Mouse (Mus musculus): ENCODE results near the gene Gsk3a. TPM values are rescaled to one million over a fixed set of nuclear protein-coding genes. Genes with fewer than 3 reads are reported as not detected.

Gene Gsk3a
- total RNA-seq, 2 experiments from 2014 or later = 184 to 190 TPM

DNA sequence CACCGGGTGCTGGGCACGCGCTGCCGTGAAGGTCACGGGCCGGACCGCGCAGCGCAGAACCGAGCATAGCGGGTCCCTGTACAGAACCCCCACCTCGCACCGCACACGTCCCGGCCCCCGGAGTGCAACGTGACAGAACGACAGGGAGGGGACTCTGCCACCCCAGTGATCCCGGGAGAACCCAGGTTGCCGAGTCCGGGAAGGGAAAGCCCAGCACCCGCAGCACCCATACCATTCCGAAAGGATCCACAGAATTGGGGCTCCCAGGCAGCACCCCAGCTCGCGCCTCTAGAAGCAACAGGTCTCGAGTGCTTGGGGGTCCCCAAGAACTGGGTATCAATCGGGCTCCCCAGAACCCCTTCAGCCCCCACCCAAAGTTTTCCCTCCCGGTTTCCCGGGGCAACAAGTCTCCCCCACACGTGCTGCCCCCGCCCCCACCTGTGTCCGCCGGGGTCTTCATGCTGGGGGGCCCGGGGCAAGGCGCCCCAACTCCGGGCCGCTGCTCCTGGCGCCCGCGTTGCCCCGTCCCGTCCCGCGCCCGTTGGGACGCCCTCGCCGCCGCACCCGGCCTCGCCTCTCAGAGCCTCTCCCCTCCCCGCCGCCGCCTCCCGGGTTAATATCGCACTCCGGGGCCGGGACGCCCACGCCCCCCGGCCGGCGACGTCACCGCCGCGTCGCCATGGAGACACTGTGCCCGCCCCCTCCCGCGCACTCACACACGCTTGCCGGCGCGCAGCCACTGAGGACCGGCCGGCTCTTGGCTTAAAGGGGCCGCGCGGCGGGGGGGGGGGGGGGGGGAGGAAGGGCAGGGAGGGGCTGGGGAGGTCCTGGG, 12.7 kb upstream of the Gsk3a start, which contains the start of gene Erf:
TSS of gene Erf (minus strand) at position 621 of the 832 bp plus-strand sequence.
- DNase-seq (ENCODE audit: low spot score in 2 of 2) = peak; percentile 92 to 95

DNA sequence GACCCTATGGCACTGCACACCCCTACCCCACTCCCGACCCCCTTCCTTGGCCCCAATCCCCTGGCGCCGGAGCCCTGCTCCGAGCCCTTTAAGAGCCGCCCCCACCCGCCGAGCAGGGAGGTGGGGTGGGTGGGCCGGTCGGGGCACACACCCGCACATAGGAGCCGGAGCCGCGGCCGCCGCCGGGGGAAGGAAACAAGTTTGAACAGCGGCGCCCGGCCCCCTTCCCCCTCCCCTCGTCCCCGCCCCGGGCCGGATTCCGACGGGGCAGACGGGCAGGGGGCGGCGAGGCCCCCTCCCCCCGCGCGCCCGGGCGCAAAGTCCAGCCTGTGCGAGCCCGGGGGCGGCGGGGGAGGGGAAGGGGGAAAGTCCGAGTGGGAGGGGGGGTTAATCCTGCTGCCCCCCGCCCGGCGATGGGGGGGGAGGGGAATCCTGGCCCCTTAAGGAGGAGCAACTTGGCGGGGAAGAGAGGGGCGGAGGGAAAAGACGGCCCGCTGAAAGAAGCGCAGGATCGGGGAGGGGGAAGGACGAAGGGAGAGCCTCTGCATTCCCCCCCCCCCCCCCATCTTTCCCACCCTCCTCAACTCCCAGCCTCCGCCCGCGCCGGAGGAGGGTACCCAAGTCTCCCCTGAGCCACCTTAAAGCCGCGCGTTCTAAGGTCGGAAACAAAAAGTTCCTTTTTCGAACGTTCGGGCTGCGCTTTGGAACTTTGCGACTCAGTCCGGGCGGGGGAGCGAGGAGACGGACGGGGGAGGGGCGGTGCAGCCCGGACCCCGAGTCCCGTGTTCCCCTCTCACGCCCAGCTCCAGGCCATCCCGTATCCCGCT, 11.9 kb upstream of the Gsk3a start:
- DNase-seq (ENCODE audit: low spot score in 2 of 2) = peak; percentile 71 to 74

DNA sequence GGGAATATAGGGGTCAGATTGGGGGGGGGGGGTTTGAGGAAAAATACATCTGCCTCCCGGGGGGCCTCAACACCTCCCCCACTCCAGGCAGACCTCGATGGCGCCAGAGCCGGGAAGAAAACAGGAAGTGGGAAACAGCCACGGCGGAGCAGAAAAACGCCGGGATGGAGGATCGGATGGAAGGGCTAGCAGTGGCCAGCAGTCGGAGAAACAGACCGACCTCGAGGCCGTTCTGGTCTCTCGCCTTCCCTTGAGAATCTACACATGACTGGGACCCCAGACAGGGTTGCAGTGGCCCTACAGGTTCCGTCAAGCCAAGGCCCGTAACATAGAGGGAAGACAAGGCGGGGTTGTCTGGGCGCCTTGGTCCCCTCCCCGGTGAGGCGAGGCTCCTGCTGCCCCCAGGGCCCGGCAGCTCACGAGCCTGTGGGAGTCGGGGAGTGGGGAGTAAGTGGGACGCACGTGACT, 11.2 kb upstream of the Gsk3a start:
- DNase-seq (ENCODE audit: low spot score in 2 of 2) = no peak

DNA sequence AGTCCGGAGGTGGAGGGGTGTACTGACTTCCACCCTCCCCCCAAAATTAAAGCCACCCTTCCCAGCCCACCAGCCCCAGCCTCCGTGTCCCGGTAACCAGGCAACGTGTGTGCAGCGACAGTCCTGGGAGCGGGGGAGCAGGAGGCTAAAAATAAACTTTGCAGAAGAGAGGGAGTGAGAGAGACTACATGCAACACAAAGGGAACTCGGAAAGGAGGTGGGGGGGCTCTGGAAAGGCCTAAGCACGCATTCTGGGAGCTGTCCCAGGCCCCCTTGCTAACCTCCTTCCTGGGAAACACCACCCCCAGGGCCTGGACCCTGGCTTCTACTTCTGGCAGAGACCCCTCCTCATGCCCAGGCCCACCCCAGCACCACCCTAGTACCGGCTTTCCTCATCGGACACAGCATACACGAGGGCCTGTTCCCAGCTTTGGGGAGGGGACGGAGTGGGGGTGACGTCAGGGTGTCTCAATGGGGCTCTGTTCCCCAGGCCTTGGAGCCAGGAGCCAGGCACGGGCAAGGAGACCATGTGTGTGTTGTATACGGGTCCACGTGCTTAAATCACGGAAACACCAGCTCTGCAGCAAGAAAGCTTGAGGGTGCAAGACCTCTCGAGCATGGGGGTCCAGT, 10.5 kb upstream of the Gsk3a start:
- DNase-seq (ENCODE audit: low spot score in 2 of 2) = peak; percentile 80 to 86

DNA sequence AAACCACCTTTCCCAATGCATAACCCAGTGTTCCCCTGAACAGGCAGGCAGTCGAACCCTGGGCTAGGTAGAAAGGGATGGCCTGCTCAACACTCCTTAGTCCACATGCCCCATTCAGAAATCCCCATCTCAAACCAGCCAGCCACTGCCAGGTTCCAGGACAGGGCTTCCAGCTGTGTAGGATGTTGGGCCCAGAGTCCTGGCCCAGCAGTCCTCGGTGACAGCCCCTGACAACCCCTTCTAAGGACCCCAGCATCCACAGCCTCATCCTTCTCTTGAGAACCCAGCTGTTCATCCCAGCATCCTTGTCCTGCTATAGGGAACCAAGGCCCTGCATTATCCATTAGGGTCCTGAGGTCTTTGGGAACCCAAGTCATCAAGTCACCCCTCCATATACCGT, 9.8 kb upstream of the Gsk3a start:
- DNase-seq (ENCODE audit: low spot score in 2 of 2) = no peak

DNA sequence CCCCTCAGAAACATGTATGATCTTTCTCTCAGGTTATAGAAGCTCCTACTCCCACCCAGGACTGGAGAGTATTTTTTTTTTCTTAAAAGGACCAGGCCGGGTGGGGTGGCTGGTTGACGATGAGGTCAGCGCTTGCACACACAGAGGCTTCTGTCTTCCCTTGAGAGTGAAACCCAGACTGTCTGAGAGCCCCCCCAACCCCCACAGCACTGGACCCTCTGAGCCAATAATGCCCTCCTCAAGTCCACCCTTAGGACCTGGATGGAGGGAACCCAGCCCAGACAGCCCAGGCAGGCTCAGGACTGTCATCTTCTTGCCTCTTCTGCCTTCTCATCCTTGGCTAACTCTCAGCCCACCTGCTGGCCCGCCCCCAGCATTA, 9.1 kb upstream of the Gsk3a start:
- DNase-seq (ENCODE audit: low spot score in 2 of 2) = no peak

DNA sequence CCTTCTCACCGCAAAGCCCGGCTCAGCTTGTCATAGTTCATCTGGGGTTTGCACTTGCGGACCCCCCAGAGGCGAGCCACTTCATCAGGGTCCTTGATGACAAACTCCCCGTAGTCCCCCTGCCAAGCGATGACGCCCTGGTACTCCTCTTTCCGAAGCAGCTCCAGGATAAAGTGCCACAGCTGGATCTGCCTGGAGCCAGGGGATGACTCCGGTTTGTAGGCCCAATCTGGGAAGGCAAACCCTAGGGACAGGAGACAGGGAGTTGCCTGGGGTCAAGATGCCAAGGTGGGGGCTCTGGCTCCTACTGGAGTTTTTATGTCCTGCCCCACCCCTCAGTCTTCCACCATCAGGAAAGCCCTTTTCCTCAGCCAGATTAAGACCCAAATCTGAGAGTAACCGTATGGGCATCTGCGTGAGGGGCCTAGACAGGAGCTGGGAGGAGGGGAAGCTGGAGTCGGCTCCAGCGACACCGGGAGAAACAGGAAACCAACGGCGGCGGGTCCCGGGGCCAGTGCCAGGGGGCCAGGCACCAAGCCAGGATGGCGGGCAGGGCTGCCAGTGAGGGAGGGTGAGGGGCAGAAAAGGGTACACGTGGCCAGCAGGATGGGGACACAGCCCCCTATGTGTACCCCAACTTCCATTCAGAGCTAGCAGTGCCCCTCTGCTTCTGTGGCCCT, 8.6 kb upstream of the Gsk3a start:
- peak; percentile 83 to 87 for DNase-seq (ENCODE audit: low spot score in 2 of 2)

DNA sequence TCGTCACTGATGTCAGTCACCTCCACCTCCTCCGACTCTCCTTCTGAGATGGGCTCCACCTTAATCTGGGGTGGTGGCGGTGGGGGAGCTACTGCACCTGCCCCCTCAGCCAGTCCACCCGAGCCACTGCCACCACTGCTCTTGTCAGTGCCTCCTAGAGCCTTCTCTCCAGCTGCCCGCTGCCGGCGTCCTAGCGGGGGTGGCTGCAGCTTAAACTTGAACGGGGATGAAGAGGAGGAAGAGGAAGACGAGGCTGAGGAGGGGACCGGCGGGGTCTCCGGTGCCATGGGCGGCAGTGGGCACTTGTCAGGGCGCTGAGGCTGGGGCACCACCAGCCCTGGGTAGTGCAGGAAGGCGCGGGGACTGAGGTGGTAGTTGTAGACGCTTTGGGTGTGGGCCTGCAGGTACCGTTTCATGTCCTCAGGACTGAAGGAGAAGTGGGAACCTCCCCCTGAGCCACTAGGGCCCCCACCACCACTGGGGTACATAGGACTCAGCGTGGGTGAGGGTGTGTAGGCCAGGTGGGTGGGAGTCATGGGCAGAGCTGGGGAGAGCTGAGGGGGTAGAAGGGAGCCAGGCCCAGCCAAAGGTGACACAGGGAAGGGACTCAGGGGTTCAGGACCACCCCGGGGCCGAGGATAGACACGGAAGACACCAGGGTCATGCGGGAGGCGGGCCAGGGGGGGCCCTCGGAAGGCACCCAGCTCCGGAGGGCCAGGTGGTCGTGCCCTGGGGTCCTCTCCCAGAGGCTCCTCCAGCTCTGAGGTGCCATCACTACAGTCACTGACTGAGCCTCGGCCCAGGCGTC, 7.1 kb upstream of the Gsk3a start:
- DNase-seq (ENCODE audit: low spot score in 2 of 2) = no peak

DNA sequence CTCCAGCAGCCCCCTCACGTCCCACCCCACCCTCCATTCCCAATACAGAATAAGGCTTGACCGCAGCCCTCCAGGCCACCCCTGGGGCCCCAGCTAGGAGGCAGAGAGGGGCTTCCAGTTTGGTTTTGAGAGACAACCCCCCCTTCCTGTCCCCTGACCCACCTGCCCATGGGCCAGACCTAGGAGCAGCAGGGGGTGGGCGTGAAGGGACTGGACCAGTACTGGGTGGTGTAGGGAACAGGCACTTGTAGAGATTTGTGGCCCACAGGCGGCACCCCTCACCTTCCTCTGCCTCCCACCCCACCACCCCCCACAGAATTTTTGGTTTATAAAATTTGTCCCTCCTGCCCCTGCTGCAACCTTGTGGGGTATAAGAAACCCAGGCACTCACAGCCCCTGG, 5.7 kb upstream of the Gsk3a start:
- DNase-seq (ENCODE audit: low spot score in 2 of 2) = no peak

DNA sequence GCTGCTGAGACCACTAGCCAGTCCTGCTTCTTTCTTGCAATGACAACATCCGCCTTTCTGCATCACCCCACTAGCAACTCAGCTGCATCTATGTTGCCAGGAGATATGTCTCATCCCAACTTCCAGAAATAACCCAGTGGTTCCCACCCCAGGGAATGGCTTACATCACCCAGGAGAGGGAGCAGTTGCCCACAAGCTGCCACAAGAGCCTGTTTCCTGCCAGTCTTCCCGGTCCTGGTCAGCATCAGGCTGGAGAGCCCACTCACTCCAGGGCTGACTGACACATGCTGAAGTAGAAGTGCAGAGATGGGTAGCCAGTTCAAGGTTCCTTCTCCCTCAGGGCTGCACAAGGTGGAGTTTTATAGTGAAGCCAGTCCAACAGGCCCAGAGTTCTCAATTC, 3.4 kb upstream of the Gsk3a start:
- peak; percentile 75 to 85 for DNase-seq (ENCODE audit: low spot score in 2 of 2)

DNA sequence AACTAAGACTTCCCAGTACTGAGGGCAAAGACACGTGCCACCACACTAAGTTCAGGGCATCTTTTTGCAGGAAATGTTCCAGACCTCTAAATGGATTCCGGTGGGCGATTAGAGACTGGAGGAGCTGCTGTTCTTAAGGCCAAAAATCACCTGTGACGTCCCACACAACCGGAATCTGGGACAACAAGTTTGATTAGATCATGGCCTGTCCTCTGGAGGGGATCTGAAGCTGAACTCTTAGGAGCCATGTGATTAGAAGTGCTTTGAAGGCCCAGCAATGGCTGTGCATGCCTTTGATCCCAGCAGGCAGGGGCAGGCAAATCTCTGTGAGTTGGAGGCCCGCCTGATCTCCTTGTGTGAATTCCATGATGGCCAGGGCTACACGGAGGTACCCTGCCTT, 3.0 kb upstream of the Gsk3a start:
- no peak for DNase-seq (ENCODE audit: low spot score in 2 of 2)

DNA sequence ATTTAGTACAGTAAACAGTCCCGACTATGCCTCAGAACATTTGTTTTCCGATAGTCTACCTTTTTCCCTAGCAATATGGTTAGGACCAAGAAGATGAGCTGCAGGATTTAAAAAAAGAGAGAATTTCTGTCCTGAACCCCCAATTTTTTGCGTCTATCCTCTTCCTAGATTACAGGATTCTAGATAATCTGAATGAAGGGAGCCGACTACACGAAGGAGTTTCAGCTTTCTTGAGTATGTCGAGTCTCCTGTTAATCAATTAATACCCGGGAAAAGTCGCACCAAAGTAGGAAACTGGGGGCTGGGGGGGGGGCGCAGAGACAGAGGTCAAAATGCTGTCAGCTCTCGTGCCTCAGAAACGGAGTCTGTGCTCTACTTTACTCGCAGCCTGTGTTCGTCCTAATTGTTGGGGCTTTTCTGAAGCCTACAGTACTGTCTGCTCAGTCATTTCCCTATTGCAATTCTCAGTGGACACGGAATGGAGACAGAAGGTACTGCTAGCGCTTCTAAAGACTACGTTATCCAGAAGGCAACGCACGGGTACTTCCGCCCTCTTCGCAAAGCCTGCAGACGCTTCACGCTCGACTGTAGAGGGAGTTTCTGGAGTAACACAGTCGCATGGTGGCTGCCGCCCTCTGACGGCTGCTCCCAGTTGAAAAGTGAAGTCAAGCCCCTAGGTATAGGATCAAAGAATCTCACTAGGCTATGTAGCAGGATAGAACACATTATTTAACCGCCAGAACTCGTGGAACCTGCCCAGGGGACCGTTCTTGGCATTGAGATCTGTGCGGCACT, 1.4 kb upstream of the Gsk3a start:
- peak; percentile 83 to 93 for DNase-seq (ENCODE audit: low spot score in 2 of 2)

DNA sequence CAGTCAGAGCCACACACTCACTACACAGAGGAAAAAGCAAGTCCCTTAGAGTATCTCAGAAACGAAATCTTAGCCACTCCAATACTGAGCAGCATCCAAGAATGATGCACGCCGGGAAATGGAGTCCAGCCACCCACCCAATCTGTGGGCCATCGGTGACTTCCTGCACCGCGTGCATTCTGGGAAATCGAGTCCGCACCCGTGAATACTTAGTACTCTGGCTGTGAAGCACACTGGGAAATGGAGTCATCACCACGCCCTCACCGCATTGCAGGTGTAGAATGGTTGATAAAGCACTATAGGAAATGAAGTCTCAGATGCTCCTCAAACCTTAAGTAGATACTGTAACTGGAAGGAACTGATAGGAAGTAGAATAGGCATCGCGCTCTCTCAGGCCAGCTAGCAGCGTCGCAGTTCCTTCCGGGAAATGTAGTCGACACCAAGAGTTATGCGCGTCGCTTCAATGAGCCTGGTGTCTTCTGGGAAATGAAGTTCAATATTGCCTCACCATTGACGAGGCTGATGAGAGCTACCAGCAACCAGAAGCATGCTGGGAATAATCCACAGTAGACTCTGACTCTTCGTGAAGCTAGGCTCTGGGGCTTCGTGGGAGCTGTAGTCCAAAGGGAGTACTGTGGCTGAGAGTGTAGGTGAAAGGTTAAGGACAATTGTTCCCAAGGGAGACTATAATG, 510 bp upstream of the Gsk3a start:
- peak; percentile 97 to 98 for DNase-seq (ENCODE audit: low spot score in 2 of 2)

DNA sequence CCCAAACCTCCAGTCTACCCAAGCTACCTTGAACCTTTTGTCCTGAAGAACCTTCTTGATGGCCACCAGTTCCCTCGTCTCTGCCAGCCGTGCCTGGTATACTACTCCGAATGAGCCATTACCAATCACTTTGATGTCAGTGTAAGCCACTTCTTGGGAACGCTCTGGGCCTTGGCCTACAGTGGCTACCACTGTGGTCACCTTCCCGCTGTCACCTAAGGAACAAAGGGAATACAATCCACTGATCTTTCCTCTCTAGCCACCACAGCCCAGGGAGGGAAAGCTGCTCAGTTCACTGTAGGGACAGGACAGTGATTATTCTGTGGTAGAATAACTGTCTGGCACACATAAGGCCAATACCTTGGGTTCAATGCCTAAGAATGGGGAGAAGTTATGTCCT, 2.1 kb downstream of the Gsk3a start:
- no peak for DNase-seq (ENCODE audit: low spot score in 2 of 2)

DNA sequence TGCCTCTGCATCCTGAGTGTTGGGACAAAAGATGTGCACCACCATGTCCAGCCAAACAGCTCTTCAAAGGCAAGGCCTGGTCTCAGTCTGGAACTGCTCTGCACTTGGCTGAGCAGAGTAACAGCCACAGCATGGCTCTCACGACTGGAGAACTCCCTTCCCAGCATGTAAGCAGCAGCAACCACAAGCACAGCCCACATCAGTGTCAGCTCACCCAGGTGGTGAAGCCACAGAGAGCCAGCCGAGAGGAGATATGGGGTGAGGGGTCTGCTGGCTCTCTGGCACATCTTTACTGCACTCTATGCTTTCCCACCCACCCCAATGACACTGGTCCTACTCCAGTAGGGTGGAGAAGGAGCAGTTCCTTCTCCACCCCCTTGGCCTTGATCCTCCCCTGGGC, 4.6 kb downstream of the Gsk3a start:
- no peak for DNase-seq (ENCODE audit: low spot score in 2 of 2)

DNA sequence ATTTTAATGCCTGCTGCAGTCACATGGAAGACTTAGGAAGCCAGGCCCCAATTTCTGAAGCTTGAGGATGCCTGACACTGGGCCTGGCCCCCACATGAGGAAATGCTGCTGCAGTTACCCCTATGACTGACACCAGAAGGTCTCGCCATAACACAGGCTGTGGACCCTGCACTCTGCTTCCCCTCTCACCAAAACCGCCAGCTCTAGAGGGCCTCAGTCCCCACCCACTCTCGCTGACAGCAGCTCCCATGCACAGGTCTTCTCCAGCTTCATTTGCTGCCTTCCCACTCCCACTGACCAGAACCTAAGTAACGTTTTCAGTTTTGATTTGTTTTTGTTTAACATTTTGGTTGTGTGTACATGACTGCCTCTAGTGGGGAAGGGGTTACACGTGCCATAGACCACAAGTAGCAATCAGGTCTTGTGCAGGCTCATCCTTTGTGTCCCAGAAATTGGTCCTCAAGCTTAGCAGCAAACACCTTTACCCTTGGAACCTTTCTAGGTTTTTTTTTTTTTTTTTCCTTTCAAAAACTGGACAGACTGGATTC, 5.5 kb downstream of the Gsk3a start:
- no peak for DNase-seq (ENCODE audit: low spot score in 2 of 2)

DNA sequence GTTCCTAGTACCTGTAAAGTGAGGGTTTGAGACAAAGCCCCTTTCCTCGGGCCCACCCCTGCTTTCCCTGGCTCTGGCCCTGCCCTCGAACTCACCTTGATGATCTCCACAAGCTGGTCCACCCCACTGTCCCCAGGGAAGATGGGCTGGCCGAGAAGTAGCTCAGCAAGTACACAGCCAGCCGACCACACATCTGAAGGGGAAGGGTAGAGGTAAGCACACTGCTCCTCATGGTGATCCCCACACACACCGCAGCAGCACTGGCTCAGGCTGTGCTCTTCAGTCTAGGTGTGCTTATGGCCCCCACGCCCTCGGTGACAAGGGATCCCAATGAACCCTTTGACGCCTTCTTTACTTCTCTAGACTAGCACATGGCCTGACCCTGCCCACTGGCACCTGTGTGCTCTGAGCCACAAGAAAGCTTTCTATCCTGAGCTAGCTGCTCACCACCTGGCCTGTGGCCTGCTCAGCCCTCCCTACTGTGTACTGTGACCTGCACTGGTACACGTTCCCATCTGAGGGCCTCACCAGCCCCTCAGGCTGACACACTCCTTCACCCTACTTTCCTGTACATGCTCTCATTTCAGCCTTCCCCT, 6.9 kb downstream of the Gsk3a start:
- DNase-seq (ENCODE audit: low spot score in 2 of 2) = no peak

Measured in layer of hippocampus, postnatal 14 days (tissue).